Mouse (Mus musculus) right cerebral cortex, postnatal 10 days (tissue): ENCODE measurements around the gene Eva1b.
A peak's percentile ranks its signal among the peaks of the same experiment; 100 is the strongest.

Source experiments
- DNase-seq, 2 experiments: peaks; one replicate each; pipeline ENCODE4 v3.0.0; 2021; ENCODE audit warnings: low spot score in 2 of 2

Gene Eva1b

DNA sequence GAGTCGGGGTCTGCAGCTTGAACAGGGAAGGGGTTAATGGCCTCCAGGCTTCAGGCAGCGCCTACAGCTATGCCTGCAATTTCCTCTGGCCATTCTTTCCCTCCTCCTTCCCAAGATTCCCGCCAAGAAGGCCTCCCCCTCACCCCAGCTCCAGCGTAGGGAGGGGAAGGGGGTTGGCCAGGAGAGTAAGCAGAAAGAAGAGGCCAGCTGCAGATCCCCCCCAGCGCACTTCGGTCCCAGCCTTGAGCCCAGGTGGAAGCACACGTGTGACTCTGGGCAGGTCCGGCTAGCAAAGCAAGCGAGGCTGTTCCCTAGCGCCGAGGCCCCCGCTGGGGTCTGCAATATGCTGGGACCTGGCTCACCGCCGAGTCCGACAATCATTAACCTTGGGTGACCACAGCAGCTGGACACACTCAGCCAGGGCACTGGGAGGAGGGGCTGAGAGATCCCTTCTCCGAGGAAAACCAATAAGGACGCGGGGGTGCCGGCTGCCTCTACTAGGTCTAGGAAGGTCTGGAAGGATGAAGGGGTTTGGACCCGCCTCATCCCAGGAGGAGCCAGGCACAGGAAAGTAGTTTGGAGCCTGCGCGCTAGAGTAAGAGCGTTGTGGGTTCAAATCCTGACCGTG, at the start of gene Eva1b:
Gene Eva1b, plus strand, starts transcription at position 212 of the 628 bp plus-strand sequence.
- DNase-seq, result no peak

DNA sequence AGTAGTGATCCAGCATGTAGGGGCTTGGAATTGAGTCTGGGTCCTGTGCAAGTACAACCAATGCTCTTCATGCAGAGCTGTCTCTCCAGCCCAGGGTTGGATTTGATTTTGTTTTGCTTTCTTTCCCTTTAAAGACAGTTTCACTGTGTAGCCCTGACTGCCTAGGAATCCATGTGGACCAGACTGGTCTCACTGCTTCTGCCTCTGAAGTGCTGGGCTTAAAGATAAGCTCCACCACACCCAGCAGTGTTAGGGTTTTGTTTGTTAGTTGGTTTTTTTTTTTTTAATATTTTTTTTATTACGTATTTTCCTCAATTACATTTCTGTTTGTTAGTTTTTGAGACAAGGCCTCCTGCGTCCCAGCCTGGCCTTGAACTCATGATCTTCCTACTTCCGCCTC, 48.2 kb upstream of the Eva1b start:
- no peak for DNase-seq

DNA sequence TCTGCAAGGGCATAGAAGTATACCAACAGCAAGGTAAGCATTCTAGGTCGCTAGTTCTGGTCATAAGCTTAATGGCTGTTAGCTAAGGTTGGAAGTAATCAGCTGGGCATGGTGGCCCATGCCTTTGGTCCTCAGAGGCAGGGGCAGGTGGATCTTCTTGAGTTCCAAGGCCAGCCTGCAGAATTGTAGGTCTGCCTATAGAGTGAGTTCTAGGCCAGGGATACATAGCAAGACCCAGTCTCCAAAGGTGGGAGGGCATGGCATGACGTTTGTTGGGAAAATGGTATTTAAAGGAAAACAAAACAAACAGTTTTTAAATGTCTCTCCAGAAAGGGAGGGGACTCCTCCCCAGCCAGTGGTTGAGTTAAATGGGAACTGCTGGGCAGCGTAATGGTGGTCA, 46.8 kb upstream of the Eva1b start:
- no peak for DNase-seq

DNA sequence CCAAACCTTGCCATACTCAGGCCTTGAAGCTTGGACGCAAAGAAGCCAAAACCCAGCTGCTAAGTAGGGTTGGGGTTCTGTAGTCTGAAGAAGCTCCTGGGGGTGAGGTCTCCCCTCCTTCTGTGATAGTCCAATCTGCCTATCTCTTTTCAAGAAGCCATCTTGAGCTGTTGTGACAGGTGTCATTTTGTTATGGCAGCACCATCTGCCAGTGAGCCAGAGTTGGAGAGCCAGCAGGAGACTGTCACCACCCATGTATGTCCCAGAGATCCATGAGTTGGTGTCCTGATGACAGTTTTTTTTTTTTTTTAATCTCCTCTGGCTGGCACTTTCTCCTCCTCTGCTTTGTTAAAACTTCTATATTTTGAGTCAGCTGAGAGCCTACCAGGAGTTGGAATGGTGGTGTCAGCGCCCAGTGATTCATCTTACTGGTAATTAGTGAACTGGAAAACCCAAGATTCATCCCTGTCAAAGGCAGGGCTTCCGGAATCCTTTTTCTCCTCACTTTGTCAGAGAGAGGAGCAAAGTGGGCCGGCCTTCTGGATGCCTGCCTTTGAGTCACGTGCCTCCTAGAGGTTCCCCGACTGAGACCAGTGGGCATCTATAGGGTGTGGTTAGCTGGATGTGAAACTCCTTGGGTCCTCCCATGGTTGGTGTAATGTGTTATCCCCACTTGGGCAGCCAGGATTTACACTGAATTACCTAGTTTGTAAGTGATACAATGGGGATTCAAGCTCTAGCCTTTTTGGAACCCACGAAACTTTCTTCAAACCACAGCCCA, 45.3 kb upstream of the Eva1b start:
- no peak for DNase-seq

DNA sequence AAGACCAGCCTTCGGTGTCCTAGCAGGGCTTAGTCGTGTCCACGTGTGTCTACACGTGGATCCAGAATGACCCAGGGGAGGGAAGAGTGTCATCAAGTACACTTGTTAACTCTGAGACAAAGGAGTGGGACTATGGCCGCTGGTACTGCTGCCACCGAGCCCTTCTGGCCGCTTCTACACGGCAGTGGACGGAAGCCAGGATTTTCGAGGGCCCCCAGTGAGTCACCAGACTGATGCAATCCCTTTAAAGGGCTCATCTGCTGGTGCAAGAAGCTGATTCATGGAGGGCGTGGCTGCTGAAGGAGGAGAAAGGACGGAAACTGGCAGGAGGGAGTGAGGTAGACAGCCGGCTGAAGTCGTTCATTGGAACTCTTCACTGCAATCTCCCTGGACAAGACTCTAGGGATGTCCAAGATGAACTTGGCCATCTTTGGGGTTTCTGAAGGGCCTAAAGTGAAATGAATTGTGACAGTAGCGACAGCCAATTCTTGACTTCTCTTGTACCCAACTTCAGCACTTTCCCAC, 44.4 kb upstream of the Eva1b start:
- DNase-seq, result peak; percentile 84 to 89

DNA sequence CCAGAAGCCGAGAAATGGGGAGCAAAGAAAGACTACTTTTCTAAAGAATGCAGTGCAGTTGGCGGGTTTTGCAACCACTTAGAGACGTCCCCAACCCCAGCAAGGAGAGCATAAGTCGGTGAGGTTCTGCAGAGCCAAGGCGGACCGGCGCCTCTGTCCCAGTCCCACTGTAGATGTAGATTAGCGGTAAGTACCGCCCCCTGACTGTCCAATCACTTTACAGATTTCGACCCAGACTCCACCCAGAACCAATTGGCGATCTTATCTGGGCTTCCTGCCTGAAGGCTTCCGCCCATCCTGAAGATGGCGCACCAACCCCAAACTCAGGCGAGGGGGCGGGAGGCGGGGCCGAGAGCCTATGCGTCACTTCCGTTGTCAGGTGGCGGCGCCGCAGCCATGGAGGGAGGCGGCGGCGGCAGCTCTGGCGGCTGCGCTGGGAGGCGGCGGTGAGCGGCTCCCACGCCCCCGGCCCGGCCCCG, 43.9 kb upstream of the Eva1b start, which contains the start of gene Stk40:
Gene Stk40, plus strand, starts transcription at position 368 of the 479 bp plus-strand sequence.
- peak; percentile 97 to 98 for DNase-seq

DNA sequence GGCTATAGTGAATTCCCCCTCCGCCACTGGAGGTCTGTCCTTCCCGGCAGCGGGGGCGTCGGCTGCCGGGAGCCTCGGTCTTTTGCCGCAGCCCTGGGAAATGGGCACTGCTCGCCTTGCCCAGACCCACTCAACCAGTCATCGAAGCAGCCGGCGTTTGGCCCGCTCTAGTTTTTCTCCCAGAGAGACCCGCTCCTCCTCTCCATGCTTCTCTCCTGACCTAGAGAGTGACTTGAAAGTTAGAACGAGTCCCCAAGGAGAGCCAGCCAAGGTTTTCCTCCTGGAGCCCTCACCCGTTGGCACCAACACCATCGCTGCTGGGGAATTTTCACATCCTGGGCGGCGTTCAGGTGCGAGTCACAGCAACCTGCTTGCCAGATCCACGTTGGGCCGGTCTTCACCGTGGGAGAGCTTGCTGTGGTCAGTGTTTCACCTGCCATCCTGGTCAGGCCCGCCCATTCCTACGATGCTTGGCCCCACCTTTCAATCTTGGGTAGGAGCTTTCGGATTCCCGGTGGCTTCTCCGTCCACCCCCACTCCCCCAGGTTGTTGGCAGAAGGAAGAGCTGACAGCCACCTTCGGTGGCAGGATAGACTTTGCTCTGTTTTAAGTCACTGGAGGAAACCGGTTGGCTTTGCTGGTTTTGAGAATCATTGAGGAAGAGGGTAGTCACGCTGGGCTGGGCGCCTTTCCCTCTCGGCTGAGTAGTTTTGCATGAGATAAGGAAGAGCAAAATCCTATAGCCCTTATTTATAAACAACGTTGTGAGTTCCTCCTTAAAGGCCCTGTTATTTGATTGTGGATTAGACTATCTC, 43.1 kb upstream of the Eva1b start:
- peak; percentile 52 to 56 for DNase-seq

DNA sequence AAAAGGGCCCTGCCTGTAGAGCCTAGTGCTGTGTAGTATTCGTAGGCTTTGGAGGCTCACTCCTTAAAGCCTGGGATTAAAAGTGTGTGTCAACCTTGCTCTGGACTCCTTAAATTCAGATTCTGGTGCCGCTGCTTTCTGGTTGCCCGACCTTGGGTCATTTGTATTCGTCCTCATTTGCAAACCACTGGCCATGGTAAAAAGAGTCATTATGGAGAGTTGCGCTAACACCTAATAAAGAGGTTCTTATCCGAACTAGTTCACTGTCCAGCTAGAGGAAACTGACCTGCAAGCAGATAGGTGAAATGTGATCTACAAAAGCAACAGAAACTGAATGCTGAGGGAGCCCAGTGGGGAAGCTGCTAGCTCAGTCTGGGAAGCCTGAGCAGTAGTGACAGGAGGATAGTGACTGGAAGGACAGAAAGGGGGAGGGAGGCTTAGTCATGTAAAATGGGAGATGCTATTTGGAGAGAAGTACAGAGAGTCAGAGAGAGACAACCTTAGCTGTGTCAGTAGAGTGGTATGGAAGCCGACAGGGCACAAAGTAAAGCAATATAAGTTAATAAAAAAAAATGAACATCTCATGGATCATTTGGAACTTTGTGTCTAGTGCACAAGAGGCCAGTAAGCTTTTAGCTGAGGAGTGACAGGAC, 42.3 kb upstream of the Eva1b start:
- no peak for DNase-seq

DNA sequence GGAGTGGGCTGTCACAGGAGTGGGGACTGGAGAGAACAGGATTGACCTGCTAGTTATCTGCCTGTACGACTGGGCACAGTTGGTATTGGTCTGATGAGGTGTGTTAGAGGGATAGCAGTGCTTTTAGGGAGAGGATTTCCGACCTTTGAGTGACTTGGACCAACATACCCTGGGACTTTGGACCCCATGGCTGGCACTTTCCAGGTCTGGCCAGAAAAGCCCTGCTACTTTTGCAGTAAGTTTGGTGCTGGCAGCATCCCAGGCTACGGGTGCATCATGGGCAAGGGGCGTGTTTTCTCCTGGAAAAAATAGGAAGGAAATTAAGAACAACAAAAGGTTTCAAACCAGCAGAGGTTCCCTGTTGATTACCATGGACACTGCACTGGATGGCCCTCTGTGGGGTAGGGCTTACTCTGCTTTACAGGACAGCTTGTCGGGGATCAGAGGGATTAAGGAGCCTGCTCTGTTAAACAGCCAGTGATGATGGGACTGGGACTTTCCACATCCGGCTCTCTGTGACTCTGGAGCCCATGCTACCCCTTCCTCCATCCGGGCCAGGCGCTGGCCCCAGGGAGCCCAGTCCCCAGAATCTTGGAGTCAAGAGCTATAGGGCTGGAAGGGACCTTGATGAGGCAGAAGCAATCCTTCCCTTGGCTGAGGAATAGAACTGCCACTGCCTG, 39.3 kb upstream of the Eva1b start:
- DNase-seq, result no peak

DNA sequence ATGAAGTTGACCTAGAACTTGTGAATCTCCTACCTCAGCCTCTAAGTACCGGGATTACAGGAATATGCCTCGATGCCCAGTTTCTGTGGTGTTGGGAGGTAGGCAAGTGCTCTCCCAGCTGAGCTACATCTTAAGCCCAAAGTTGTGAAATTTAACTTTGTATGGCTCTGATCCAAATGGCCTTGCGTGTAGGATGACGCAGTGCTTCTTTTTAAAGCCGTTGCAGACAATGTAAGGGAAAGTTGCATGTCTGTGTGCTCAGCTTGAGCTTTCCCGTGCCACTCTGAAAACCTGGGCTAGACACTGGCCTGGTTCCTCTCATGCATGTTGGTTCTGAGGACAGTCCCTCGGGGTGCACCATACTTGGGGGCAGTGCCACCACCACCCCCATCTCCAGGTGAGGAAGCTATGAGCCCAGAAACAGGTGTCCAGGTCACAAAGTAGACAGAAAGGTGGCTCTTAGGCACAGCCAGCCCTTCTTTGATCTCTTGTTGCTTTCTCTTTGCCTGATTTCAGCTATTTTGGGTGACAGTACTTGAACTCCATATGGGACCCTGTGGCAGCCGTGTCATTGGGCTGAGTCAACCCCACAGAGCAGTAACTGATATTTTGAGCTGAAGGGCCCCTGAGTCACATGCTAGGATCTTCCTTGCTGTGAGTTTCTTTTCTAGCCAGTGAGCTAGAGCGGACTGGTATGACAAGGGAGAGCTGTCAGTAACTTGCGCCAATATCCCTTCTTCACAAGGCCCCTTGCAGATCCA, 37.8 kb upstream of the Eva1b start:
- DNase-seq, result no peak

DNA sequence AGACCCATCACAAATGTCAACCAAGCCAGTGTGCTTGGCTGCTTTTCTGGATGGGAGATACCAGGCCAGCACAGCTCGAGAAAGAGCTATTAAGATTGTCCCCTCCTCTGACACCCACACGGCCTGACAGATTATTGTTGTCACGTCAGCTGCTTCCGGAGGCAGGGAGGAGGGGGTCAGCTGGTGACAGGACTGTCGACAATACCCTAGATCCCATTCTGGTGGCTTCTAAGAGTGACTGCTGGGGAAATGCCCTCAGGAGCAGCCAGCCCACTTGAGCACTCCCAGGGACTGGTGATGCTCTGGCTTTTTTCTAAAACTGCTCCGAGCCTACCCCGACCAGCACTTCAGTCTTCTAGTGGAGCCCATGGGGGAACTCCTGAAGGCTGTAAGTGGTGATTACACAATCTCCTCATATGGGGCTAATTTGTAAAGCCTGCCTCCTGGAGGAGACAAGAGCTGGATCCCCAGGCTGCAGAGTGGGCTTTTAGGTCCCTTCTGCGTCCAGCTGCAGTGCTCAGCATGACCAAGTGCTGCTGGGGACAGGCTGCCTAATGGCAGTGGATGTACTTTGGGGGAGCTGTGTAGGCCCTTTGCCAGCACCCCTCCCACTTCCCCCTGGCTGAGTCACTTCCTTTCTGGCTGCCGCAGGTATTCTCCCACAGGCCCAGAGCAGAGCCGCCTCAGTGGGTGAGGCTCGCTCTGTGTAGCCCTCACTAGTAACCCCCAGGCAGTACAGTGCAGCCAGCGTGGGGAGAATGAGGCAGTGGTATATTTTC, 37.0 kb upstream of the Eva1b start:
- peak; percentile 68 to 78 for DNase-seq

DNA sequence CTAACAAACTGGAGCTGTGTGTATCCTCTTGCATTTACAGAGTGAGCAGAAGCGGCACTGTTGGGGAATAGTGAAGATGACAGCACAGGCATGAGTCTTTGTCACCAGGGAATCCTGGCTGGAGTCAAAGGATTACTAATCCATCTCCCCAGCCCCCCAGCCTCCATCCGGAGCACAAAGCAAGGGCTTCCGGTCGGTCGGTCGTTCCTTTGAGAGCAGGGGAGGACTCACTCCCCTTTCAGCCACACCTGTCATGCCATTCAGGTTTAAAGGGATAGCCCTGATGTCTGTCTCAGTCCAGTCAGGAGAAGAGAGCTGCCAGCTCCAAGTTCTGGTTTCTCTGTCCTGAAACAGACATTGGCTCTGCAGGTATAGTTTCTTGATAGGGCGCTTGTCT, 36.4 kb upstream of the Eva1b start:
- no peak for DNase-seq

DNA sequence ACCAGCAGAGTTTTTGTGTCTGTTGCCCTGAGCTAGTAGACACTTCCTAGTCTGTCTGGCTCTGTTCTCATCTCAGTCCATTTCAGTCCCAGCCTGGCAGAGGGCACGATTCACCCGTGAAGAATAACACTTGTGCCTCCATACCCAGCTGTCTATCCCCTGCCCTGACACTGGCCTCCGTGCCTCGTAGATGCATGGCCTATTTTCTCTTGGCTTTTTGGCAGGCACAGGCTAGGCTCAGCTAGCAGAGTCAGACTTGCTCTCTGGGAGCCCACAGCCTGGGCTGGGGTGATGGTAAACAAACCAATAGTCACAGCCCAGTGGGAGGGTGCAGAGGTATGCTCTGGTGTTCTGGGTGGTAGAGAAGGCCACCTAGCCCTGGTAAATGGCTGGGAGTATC, 34.3 kb upstream of the Eva1b start:
- DNase-seq, result no peak

DNA sequence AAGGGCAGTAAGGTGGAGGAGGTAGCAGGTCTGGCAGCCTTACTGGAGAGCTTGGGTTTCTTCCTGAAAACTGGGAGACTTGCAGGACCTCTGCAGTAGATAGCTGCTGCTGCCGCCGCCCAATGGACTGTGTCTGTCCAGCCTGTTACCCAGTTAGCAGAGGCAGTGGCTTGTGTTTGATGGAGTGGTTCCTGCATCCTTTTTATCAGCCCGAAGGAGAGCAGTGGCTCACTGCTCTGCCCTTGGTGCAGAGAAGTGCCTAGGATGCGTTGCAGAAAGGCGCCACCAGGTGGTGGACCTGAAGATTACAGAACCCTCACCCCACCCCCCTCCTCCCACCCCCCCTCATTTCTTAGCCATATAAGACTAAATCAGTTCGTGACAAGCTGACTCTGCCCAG, 33.6 kb upstream of the Eva1b start:
- DNase-seq, result no peak

DNA sequence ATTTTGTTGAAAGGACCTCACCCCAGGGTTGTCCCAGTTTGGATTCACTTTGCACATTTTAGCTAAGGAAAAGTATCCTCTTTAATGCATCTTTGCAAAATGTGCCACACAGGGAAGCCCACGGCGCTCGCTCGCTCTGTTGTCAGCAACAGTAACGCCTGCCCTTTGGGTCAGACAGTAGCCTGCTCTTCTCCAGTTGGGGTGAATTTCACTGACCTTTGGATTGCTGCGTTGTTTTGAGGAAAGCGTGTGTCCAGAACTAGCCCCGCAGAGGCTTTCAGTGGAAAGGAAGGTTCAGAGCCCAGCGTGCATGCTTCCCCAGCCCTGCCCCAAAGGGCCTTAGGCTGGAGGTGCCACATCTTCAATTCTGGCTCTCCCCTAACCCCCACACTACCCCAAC, 32.1 kb upstream of the Eva1b start:
- no peak for DNase-seq

DNA sequence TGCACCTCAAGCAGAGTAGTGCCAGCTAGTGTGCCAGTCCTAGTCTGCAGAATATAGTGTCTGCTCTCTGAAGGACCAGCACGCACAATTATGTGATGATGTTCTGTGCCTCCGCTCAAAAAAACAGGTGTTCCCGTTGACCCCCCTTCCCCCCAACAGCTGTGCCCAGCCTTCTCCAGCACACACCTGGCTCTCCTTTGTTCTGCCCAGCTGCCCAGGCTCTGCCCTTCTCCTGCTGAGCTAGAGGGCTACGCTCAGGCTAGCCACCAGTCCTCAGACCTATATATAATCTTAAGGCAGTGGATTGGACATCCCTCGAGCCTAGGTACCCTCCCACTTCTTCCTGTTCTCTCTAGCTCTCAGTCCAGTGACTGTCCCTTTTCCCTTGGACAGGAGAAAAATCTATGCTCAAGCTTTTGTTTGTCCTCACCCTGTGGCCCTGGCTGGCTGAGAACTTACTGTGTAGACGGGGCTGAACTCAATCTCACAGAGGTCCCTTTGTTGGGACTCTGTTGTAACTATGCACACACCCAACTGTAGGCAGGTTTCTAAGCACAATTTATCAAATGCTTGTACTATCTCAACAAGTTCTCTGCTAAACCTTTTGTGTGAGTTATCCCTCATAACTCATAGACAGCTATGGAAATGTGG, 31.5 kb upstream of the Eva1b start:
- no peak for DNase-seq

DNA sequence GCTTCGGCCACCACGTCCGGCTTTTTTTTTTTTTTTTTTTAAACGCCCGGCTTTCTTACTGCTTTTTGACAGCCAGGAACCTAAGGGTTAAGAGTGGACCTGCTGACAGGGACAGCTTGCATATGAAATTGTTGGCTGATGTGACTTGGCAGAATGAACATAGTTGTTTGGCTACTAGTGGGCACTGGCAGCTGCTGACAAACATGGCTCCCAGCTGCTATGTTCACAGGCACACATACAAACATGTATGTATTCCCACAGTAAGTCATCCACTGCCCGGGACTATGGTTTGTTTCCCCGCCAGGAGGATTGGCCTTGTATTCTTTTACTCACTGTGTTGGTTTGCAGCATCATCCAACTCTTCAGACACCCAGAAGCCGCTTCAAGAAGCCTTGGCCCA, 30.4 kb upstream of the Eva1b start:
- DNase-seq, result no peak

DNA sequence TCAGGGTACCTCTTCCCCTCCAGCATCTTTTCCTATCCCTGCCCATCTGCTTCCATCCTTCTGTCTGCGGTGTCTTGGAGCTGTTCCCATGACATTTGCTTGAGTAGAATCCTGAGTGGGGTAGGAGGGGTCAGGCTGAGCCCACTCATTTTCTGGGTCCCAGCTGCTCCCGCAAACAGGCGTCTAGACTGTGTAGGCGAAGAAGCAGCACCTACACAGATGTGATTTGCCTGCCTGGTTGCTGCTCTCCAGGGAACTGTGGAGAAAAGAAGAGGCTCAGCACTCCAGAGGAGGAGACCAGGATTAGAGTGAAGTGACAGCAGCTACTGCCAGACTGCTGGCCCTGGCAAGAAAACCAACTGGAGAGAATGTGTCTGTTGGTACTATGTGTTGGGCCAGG, 28.9 kb upstream of the Eva1b start:
- DNase-seq, result peak; percentile 78 to 90

DNA sequence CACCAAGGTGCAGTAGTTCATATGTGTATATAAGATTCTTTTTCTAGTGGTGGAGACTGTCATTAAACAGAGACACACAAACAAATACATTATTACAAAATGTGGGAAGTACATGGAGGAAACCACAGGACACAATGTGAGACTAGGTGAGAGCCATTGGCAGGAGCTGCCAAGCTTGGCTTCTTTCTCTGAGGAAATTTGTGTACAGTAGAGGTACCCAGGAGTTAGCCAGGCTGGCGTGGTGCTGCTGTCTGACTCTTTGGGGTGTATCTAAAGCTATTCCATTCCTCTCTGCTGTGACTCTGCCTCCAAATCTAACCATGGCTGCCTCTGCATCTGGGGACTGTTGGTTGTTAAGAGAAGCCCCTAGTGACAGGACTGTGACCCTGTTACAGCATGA, 28.5 kb upstream of the Eva1b start:
- no peak for DNase-seq
